Mouse (Mus musculus): ENCODE measurements around the gene Zfp493. TPM values are rescaled to one million over a fixed set of nuclear protein-coding genes. Genes with fewer than 3 reads are reported as not detected.

The Zfp493 gene
- polyA plus RNA-seq (2012): 0.03 and 0.18 TPM in 2 replicates

DNA sequence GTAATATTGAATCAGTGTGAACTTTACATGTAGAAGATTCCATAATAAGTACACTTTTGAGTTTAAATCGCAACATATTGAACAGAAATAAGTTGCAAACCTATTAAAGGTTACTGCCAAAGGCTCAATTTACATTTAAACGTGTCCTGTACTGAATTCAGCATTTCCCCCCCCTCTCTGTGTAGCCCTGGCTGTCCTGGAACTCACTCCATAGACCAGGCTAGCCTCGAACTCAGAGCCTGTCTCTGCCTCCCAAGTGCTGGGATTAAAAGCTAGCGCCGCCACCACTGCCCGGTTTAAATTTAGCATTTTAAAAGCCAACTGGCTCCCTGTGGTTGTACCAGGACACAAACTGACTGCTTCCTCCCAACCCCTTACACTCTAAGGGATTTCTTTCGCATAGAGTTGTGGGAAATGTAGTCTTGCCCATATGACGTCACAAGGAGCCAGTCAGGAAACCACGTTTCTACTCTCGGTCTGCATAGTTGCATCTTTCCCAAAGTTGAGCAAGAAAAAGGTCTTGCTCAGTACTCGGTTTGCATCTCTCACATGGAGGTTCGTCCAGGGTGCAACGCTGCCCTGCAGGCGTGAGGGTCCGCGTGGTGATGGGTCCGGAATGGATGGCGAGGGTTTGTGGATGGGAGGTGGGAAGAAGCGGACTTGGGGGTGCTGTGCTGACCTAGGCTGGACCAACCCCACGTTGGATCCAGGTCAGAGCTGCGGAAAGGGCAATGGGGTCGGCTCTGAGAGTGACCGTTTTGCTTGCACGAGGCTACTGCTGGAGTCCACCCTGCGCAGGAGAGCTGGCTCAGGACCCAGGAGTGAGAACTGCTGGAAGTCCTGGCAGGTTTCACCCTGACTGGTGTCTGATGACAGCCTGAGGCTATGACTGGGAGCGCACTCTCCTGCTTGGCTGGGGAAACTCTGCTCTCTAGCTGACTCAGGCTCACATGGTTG lies at the start of gene Zfp493:
Gene Zfp493, plus strand, starts transcription at position 429 of the 957 bp plus-strand sequence.
- TF ChIP-seq GATA1 (IDR thresholded peaks at IDR 0.05; ENCODE audit: low read length): no peak

DNA sequence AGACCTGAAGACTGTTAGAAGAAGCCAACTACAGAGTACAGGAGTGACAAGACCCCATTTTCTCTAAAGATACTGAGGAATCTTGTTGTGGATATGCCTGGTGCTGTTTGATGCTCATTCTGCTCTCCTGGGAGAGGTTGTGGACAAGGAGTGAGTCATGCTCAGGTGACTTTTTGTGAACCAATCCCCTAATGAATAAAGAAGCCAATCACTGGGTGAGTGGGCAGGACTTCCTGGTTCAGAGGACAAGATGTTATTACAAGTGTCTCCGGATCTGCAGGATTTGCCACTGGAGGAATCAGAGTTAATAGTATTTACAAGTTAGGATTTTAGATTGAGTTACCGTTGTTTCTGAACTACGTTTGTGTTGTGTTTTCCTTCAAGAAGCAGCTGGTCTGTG lies 36.6 kb upstream of the Zfp493 start:
- no peak for TF ChIP-seq GATA1 (IDR thresholded peaks at IDR 0.05; ENCODE audit: low read length)

- no peak for TF ChIP-seq GATA1 (IDR thresholded peaks at IDR 0.05; ENCODE audit: low read length)
Measured at GRCm38 (mm10) chr13:67743896-67744295, 35.6 kb upstream of the Zfp493 start.

- TF ChIP-seq GATA1 (IDR thresholded peaks at IDR 0.05; ENCODE audit: low read length): no peak
Measured at GRCm38 (mm10) chr13:67754333-67755306, 24.9 kb upstream of the Zfp493 start, which contains the start of gene Zfp85. TSS of gene Zfp85 (minus strand) at chr13:67755228.

DNA sequence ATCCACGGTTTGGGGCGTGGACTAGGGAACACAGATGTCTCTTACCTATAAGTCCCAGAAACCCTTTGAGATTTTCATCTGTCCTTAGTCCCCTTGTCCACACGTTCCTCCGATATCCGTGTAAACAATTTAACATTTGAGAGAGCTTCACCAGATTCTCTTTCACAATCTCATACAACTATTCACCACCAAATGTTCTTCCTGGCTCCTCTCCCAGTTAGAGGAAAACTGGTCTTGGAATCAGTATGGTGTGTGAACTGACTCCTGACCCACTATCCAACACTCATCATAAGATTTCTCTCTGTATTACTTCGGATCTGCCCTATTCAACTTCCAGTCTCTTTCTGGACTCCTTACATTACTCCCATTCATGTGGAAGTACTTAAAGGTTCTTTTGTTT lies 23.7 kb upstream of the Zfp493 start:
- no peak for TF ChIP-seq GATA1 (IDR thresholded peaks at IDR 0.05; ENCODE audit: low read length)

DNA sequence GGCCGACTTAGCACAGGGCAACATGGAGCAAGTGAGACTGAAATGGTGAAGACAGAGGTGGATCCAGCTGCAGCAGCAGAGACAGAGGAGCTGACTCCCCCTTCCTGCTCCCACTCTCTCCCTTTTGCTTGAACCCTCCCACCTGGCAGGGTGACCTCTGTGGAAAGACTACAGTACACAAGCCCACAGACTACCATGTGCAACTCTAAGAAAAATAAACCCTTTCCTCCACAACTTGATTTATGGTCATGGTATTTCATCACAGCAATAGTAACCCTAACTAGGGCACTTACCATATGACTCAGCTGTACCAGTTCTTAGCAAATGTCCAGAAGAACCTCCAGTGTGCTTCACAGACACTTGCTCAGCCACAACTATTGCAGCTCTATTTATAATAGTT lies 19.5 kb upstream of the Zfp493 start:
- TF ChIP-seq GATA1 (IDR thresholded peaks at IDR 0.05; ENCODE audit: low read length): no peak

DNA sequence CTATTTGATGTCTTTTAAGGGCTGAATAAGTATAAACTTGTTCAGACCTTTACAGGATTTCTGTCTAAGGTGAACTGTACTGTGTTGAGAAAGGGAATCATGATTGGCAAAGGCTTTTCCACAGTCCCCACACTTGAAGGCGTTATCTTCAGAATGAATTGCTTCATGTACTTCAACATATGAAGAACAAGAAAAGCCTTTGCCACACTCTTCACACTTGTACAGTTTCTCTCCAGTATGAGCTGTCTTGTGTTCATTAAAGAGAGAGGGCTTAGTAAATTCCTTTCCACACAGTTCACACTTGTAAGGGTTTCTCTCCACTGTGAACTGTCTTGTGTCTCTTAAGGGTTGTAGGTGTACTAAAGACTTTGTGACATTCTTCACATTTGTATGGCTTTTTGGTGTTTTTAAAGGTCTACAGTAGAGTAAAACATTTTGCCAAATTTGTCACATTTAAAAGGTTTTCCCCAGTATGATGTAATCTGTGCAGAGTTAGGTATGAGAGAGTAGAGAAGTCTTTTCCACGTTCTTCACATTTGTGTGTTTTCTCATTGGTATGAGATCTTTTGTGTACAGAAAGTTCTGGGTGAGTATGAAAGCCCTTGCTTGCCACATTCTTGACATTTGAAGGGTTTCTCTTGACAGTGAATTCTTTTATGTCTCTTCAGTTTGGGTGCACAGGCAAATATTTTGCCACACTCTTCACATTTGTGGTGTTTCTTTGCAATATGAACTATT lies 16.3 kb upstream of the Zfp493 start:
- TF ChIP-seq GATA1 (IDR thresholded peaks at IDR 0.05; ENCODE audit: low read length): no peak

GRCm38 (mm10) chr13:67791921-67792455 lies 12.5 kb downstream of the Zfp493 start:
- TF ChIP-seq GATA1 (IDR thresholded peaks at IDR 0.05; ENCODE audit: low read length): no peak

GRCm38 (mm10) chr13:67798618-67799017 lies 19.1 kb downstream of the Zfp493 start:
- TF ChIP-seq GATA1 (IDR thresholded peaks at IDR 0.05; ENCODE audit: low read length): no peak

GRCm38 (mm10) chr13:67811651-67812210 lies 32.2 kb downstream of the Zfp493 start:
- no peak for TF ChIP-seq GATA1 (IDR thresholded peaks at IDR 0.05; ENCODE audit: low read length)

DNA sequence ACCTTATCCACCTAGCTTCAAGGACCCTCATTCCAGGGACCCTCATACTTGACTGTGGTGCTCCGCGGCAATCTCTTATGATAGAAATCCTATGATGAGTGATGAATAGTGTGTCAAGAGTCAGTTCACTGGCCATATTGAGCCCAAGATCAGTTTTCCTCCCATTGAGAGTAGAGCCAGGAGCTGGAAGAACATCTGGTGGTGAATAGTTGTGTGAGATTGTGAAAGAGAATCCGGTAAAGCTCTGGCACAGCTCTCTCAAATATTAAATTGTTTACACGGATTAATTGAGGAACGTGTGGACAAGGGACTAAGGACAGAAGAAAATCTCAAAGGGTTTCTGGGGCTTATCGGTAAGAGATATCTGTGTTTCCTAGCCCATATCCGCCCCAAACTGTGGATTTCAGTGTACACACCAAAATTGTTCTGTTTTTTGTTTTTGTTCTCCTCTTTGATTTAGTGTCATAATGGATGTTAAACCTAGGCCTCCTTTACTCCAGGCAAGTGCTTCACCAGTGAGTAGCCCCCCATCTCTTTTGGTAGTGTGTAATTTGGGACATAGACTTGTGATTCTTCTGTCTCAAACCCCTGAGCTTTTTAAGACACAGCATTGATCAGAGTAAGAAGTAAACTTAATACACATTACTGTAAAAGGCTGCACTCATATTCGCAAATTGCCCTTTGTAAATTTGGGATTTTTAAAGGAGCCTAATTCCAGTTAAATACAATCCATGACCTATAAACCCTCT lies 33.6 kb downstream of the Zfp493 start:
- no peak for TF ChIP-seq GATA1 (IDR thresholded peaks at IDR 0.05; ENCODE audit: low read length)

DNA sequence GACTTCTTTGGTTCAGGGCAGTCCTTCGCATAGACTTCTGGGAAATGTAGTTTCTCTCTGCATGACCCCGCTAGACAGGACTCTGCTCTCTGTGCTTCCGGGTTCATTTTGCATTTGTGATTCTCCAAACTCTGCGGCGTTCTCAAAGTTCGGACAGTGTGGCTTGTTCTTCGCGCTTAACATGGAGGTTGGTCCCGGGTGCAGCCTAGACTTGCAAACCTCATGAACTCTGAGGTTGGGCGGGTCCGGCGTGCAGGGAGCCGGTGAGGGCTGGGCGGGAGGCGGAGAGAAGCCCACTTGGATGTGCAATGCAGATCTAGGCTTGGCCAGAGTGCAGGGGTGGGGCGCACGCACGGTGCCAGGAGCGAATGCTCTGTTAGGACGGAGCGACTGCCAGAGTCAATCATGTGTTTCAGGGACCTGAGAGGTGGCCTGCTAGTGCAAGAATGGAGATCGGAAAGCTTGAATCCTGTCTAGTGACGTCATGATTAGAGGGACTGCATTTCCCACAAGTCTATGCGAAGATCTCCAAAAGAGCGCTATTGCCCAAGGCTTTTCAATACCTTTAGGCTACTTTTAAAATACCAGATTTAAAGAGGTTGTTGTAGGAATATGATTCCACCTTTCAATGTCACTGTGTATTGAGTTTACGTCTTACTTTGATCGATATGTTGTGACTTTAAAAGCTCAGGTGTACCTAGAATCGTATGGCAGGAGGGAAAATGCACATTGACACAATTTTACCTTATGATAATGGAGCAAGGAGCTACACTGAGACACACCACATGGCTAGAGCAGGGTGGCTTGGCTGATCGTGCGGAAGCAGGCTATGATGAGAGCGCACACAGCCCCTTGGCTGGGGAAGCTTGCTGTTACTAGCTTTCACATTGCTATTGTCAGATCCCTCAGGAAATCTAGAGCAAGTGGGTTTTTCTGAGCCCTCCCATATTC lies 34.5 kb downstream of the Zfp493 start, which contains the start of gene Zfp273:
Gene Zfp273, plus strand, starts transcription at position 31 of the 951 bp plus-strand sequence.
- TF ChIP-seq GATA1 (IDR thresholded peaks at IDR 0.05; ENCODE audit: low read length): no peak

GRCm38 (mm10) chr13:67818636-67819035 lies 39.1 kb downstream of the Zfp493 start:
- no peak for TF ChIP-seq GATA1 (IDR thresholded peaks at IDR 0.05; ENCODE audit: low read length)
